ENCODE assay signal across 8 mouse cellular contexts in the genomic region with DNA sequence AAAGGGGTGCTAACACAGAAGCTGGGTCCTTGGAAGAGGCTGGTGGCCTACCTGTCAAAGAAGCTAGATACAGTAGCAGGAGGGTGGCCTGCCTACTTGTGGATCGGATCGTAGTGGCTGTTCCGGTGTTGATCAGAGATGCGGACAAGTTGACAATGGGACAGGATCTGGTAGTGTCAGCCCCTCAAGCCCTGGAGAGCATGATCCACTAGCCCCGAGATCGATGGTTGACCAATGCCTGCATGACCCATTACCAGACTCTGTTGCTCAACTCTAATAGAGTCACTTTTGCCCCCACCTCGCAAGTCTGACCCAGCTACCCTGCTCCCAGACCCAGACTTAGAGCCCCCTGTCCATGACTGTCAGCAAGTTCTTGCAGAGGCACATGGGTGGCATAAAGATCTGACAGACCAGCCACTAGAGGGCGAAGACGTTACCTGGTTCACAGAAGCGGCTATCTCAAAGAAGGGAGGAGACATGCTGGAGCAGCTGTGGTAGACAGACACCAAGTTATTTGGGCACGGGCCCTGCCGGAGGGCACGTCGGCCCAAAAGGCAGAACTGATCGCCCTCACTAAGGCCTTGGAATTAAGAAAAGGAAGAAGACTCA. TPM values are rescaled to one million over a fixed set of nuclear protein-coding genes. Genes with fewer than 3 reads are reported as not detected.
DNase-seq lines count a peak whose midpoint lies in the region; ATAC-seq and TF ChIP-seq lines count a peak whose summit lies in the region.
"Not testable (repeated sequence)": the region's sequence is repeated elsewhere in the genome, so short reads cannot be mapped to it uniquely, and the experiment has no call there.
"Had no signal": no experiment of that assay in that cellular context is flagged by ENCODE, and none has a peak within 500 bp of the region (broad histone marks: within the 10 kb centered on the region; RNA-seq: fewer than 3 reads in every experiment).

No protein-coding gene starts in this region.

- H3K4me2 ChIP-seq in embryonic facial prominence, embryonic 11.5 days (ENCODE audit: low read depth, low read length); hindbrain, embryonic 11.5 days (replicated peaks; ENCODE audit: low read depth, low read length); midbrain, embryonic 14.5 days (ENCODE audit: low read length): not testable (repeated sequence)

- not testable (repeated sequence) for TF ChIP-seq POLR2A in MEL (IDR thresholded peaks at IDR 0.05; ENCODE audit: control insufficient read depth in 1 of 2, insufficient read depth in 1 of 2, low read depth in 1 of 2, low read length in 2 of 2, poor library complexity in 1 of 2); bone marrow, adult 2 months (IDR thresholded peaks at IDR 0.05; ENCODE audit: borderline replicate concordance, control insufficient read depth, low read depth, low read length)

- not testable (repeated sequence) for H3K36me3 ChIP-seq in MEL (ENCODE audit: control insufficient read depth in 1 of 2, insufficient read depth in 2 of 2, low read length in 2 of 2); embryonic facial prominence, embryonic 11.5 days (replicated peaks; ENCODE audit: control insufficient read depth, insufficient read depth, low read depth, low read length); hindbrain, embryonic 11.5 days (ENCODE audit: control insufficient read depth, insufficient read depth, low read length); midbrain, embryonic 14.5 days (ENCODE audit: control insufficient read depth, insufficient read depth, low read length)

- intact Hi-C loops in left cerebral cortex, adult 2 months (cut with DNase I): not testable (repeated sequence)

- peak; percentile 29 to 60 (median 54) for TF ChIP-seq CTCF in MEL (IDR thresholded peaks at IDR 0.05 in 2 of 3, conservative IDR thresholded peaks at IDR 0.05 in 1 of 3; ENCODE audit: control insufficient read depth in 1 of 3, insufficient read depth in 1 of 3, low read depth in 2 of 3, low read length in 3 of 3, poor library complexity in 1 of 3, severe bottlenecking in 1 of 3)
- TF ChIP-seq CTCF in bone marrow, adult 2 months (IDR thresholded peaks at IDR 0.05; ENCODE audit: control insufficient read depth, insufficient read depth, low read length): peak; percentile 50
- peak; percentile 49 for TF ChIP-seq CTCF in left cerebral cortex, adult 2 months (IDR thresholded peaks at IDR 0.05)

- peak; percentile 55 for DNase-seq in MEL (ENCODE audit: low read depth, low spot score)
- DNase-seq in embryonic facial prominence, embryonic 11.5 days (ENCODE audit: low spot score): peak; percentile 44
- peak; percentile 6 for DNase-seq in hindbrain, embryonic 11.5 days (ENCODE audit: low spot score)
- not testable (repeated sequence) for DNase-seq in left cerebral cortex, adult 2 months (ENCODE audit: extremely low spot score in 1 of 2, low spot score in 2 of 2)
- peak; percentile 12 for DNase-seq in midbrain, embryonic 14.5 days
- DNase-seq in spleen, postnatal 36 days (ENCODE audit: low spot score in 2 of 2): peak; percentile 1 to 4

- H3K27me3 ChIP-seq in MEL (ENCODE audit: control insufficient read depth in 1 of 2, insufficient read depth in 2 of 2, low read length in 2 of 2); embryonic facial prominence, embryonic 11.5 days (ENCODE audit: control insufficient read depth, insufficient read depth, low read length); hindbrain, embryonic 11.5 days (ENCODE audit: control insufficient read depth, insufficient read depth, low read length); midbrain, embryonic 14.5 days (ENCODE audit: control insufficient read depth, insufficient read depth, low read length): not testable (repeated sequence)

- WGBS in bone marrow, adult 2 months: 33% methylated on average over 13 of the region's 15 CpGs
- WGBS in embryonic facial prominence, embryonic 11.5 days: 44% methylated on average over 11 of the region's 15 CpGs
- 39% methylated on average over 11 of the region's 15 CpGs for WGBS in hindbrain, embryonic 11.5 days
- 53% methylated on average over 12 of the region's 15 CpGs for whole genome bisulfite sequencing in midbrain, embryonic 14.5 days

- not testable (repeated sequence) for H3K9ac ChIP-seq in MEL (ENCODE audit: control insufficient read depth, low read depth, low read length, poor library complexity, severe bottlenecking); embryonic facial prominence, embryonic 11.5 days (replicated peaks; ENCODE audit: low read length); hindbrain, embryonic 11.5 days (ENCODE audit: low read depth, low read length); midbrain, embryonic 14.5 days (replicated peaks; ENCODE audit: low read length)

- not testable (repeated sequence) for ATAC-seq in embryonic facial prominence, embryonic 11.5 days (replicated peaks; ENCODE audit: insufficient number of reproducible peaks, low FRiP score, low TSS enrichment, low read depth); hindbrain, embryonic 11.5 days (ENCODE audit: low FRiP score); midbrain, embryonic 14.5 days (ENCODE audit: low FRiP score, low TSS enrichment)

- not testable (repeated sequence) for H3K4me1 ChIP-seq in MEL (ENCODE audit: control insufficient read depth in 1 of 2, insufficient read depth in 2 of 2, low read length in 2 of 2); bone marrow, adult 2 months (ENCODE audit: control insufficient read depth, insufficient read depth, low read length); embryonic facial prominence, embryonic 11.5 days (ENCODE audit: control insufficient read depth, insufficient read depth, low read length); hindbrain, embryonic 11.5 days (replicated peaks; ENCODE audit: control insufficient read depth, insufficient read depth, low read length); midbrain, embryonic 14.5 days (ENCODE audit: control insufficient read depth, insufficient read depth, low read length)

- peak; percentile 29 for TF ChIP-seq RAD21 in MEL (IDR thresholded peaks at IDR 0.05; ENCODE audit: low read depth, low read length)

- H3K4me3 ChIP-seq in MEL (ENCODE audit: control insufficient read depth in 1 of 2, insufficient read depth in 1 of 2, low read depth in 2 of 2, low read length in 2 of 2); bone marrow, adult 2 months (replicated peaks; ENCODE audit: control insufficient read depth, low read depth, low read length); embryonic facial prominence, embryonic 11.5 days (ENCODE audit: low read depth, low read length); hindbrain, embryonic 11.5 days (ENCODE audit: low read depth, low read length); left cerebral cortex, adult 2 months; midbrain, embryonic 14.5 days (replicated peaks; ENCODE audit: low read depth, low read length): not testable (repeated sequence)

- H3K27ac ChIP-seq in MEL (ENCODE audit: control insufficient read depth, low read depth, low read length); bone marrow, adult 2 months (ENCODE audit: control insufficient read depth, insufficient read depth, low read depth, low read length, poor library complexity); embryonic facial prominence, embryonic 11.5 days (replicated peaks; ENCODE audit: low read depth, low read length); hindbrain, embryonic 11.5 days (ENCODE audit: low read depth, low read length); left cerebral cortex, adult 2 months; midbrain, embryonic 14.5 days (replicated peaks; ENCODE audit: low read depth, low read length): not testable (repeated sequence)

- not testable (repeated sequence) for H3K79me2 ChIP-seq in MEL (ENCODE audit: control insufficient read depth, insufficient read depth, low read length, poor library complexity)

- not testable (repeated sequence) for TF ChIP-seq EP300 in MEL (IDR thresholded peaks at IDR 0.05; ENCODE audit: low read depth in 1 of 2, low read length in 2 of 2)

- not testable (repeated sequence) for H3K9me3 ChIP-seq in MEL (replicated peaks; ENCODE audit: insufficient read depth, low read length); embryonic facial prominence, embryonic 11.5 days (replicated peaks; ENCODE audit: control insufficient read depth, low read length); hindbrain, embryonic 11.5 days (ENCODE audit: control insufficient read depth, low read length); midbrain, embryonic 14.5 days (ENCODE audit: control insufficient read depth, low read length)

RNA-seq across cellular contexts. Expression of a gene that starts 3.9 kb away (rescaled TPM):
- not detected in 2 replicates for total RNA-seq in MEL (2012; rRNA removed)
- not detected for polyA plus RNA-seq in MEL (2012; ENCODE audit: insufficient read depth in 1 of 2, insufficient read length in 2 of 2, low read depth in 1 of 2, low replicate concordance in 2 of 2, missing spikeins in 1 of 2)
- 0.88 and 4.3 TPM in 2 replicates for polyA plus RNA-seq in bone marrow, adult 2 months (2011; ENCODE audit: insufficient read depth, insufficient read length, low replicate concordance, missing spikeins)
- not detected in 2 replicates for polyA plus RNA-seq in embryonic facial prominence, embryonic 11.5 days (2014; fragmentation: Nextera tagmentation; extraction: Ambion mirVana)
- polyA plus RNA-seq in hindbrain, embryonic 11.5 days (2014; fragmentation: Nextera tagmentation; extraction: Ambion mirVana): not detected in 2 replicates
- under 1 TPM in 1 of 2 experiments, not detected in 1; 0.14 TPM for total RNA-seq in left cerebral cortex, adult 2 months (2021)
- not detected in 2 replicates for polyA plus RNA-seq in midbrain, embryonic 14.5 days (2014; fragmentation: Nextera tagmentation; extraction: Ambion mirVana)
- polyA plus RNA-seq: heart, embryonic 12.5 days had no signal

RNA-seq across cellular contexts. Expression of a gene that starts 34.0 kb away (rescaled TPM):
- not detected in 2 replicates for total RNA-seq in MEL (2012; rRNA removed)
- not detected for polyA plus RNA-seq in MEL (2012; ENCODE audit: insufficient read depth in 1 of 2, insufficient read length in 2 of 2, low read depth in 1 of 2, low replicate concordance in 2 of 2, missing spikeins in 1 of 2)
- polyA plus RNA-seq in bone marrow, adult 2 months (2011; ENCODE audit: insufficient read depth, insufficient read length, low replicate concordance, missing spikeins): 1.7 TPM in 1 of 2 replicates, not detected in the other
- polyA plus RNA-seq in embryonic facial prominence, embryonic 11.5 days (2014; fragmentation: Nextera tagmentation; extraction: Ambion mirVana): not detected in 2 replicates
- not detected in 2 replicates for polyA plus RNA-seq in hindbrain, embryonic 11.5 days (2014; fragmentation: Nextera tagmentation; extraction: Ambion mirVana)
- not detected for total RNA-seq in left cerebral cortex, adult 2 months (2021)
- polyA plus RNA-seq in midbrain, embryonic 14.5 days (2014; fragmentation: Nextera tagmentation; extraction: Ambion mirVana): not detected in 2 replicates

RNA-seq across cellular contexts. Expression of a gene that starts 51.7 kb away (rescaled TPM):
- 0.52 and 1.3 TPM in 2 replicates for total RNA-seq in MEL (2012; rRNA removed)
- polyA plus RNA-seq in MEL (2012; ENCODE audit: insufficient read depth in 1 of 2, insufficient read length in 2 of 2, low read depth in 1 of 2, low replicate concordance in 2 of 2, missing spikeins in 1 of 2): under 1 TPM in 1 of 2 experiments, not detected in 1; 0.39 TPM
- polyA plus RNA-seq in bone marrow, adult 2 months (2011; ENCODE audit: insufficient read depth, insufficient read length, low replicate concordance, missing spikeins): 47.2 and 78.2 TPM in 2 replicates
- polyA plus RNA-seq in embryonic facial prominence, embryonic 11.5 days (2014; fragmentation: Nextera tagmentation; extraction: Ambion mirVana): not detected in 2 replicates
- not detected in 2 replicates for polyA plus RNA-seq in hindbrain, embryonic 11.5 days (2014; fragmentation: Nextera tagmentation; extraction: Ambion mirVana)
- under 1 TPM in 1 of 2 experiments, not detected in 1; 0.23 TPM for total RNA-seq in left cerebral cortex, adult 2 months (2021)
- polyA plus RNA-seq in midbrain, embryonic 14.5 days (2014; fragmentation: Nextera tagmentation; extraction: Ambion mirVana): not detected in 2 replicates
- polyA plus RNA-seq: heart, embryonic 12.5 days had no signal

Comparison
In these comparisons a context has a peak if more than half of its experiments do, and no peak if none do; other contexts are left out.
1. RNA of a gene that starts 51.7 kb away (polyA plus RNA-seq): 47.2 to 78.2 TPM in bone marrow, adult 2 months; 0.39 TPM in MEL, not detected in midbrain, embryonic 14.5 days, not detected in embryonic facial prominence, embryonic 11.5 days and not detected in hindbrain, embryonic 11.5 days; every median in the first group is over 10 times any median in the second.
2. Peak in every context shown above with its lines, with median percentiles within 50 percentile points of each other: CTCF ChIP-seq.